Mouse (Mus musculus) limb, embryonic 10.5 days (tissue): ENCODE data around the gene Leo1. TPM values are rescaled to one million over a fixed set of nuclear protein-coding genes. Genes with fewer than 3 reads are reported as not detected.

Experiments
- DNase-seq: peaks from one replicate; pipeline ENCODE4 v3.0.0-alpha.2; 2017; ENCODE audit warnings: low spot score
- H3K27ac ChIP-seq: fragments of 300-500 bp; sonication (generic); 2 replicates; pipeline ENCODE4 v1.5.1; 2016; ENCODE audit warnings: mild to moderate bottlenecking
- H3K27me3 ChIP-seq: fragments of 300-500 bp; sonication (generic); 2 replicates; pipeline ENCODE4 v1.6.1; 2016; ENCODE audit warnings: low read depth, mild to moderate bottlenecking; ENCODE audit not compliant: poor library complexity, severe bottlenecking
- H3K36me3 ChIP-seq: fragments of 300-500 bp; sonication (generic); 2 replicates; pipeline ENCODE4 v1.6.1; 2016; ENCODE audit warnings: mild to moderate bottlenecking, moderate library complexity
- H3K4me1 ChIP-seq: fragments of 300-500 bp; sonication (generic); 2 replicates; pipeline ENCODE4 v1.6.1; 2016
- H3K4me3 ChIP-seq: fragments of 300-500 bp; sonication (generic); 2 replicates; pipeline ENCODE4 v1.5.1; 2016; ENCODE audit warnings: mild to moderate bottlenecking, moderate library complexity
- H3K9me3 ChIP-seq: fragments of 300-500 bp; sonication (generic); replicated peaks from 2 replicates; pipeline ENCODE4 v1.6.1; 2016; ENCODE audit warnings: mild to moderate bottlenecking
- WGBS: fragments of 180-500 bp; shearing (Covaris S2); methylation state at CpG from one replicate; pipeline ENCODE4 v1.1.7; 2016; 5-methylcytosine and 5-hydroxymethylcytosine counted together
- polyA plus RNA-seq: library from polyadenylated mRNA; unstranded; fragments of >200 nt; fragmentation: Nextera tagmentation; extraction: Ambion mirVana; gene quantifications from 2 replicates; pipeline ENCODE4 v1.2.1, GENCODE M21; 2016

The Leo1 gene
- polyA plus RNA-seq, result 49.4 and 58.3 TPM in 2 replicates

- H3K4me1 ChIP-seq, result peaks cover 21% of the 10 kb centered on the region
- H3K9me3 ChIP-seq, result no peaks in the 10 kb centered on the region
- WGBS, result under 1% methylated on average over 44 of the region's 45 CpGs
- H3K4me3 ChIP-seq, result peak within 1 kb of the TSS; percentile 90
- H3K36me3 ChIP-seq, result peaks cover 18% of the 10 kb centered on the region
- H3K27ac ChIP-seq, result peak within 1 kb of the TSS; percentile 96
- H3K27me3 ChIP-seq, result no peaks in the 10 kb centered on the region
- DNase-seq, result peak; percentile 88
Measured at GRCm38 (mm10) chr9:75440796-75441666, at the start of gene Leo1. Leo1 (plus strand) TSS chr9:75441524.

GRCm38 (mm10) chr9:75393251-75393650 is 48.1 kb upstream of the Leo1 start:
- no peaks in the 10 kb centered on the region for H3K9me3 ChIP-seq
- H3K4me1 ChIP-seq, result no peaks in the 10 kb centered on the region
- WGBS, result 86% methylated on average over 12 of the region's 12 CpGs
- no peak overlapping the region for H3K4me3 ChIP-seq
- peaks cover 100% of the 10 kb centered on the region for H3K36me3 ChIP-seq
- no peak for DNase-seq
- no peaks in the 10 kb centered on the region for H3K27me3 ChIP-seq
- H3K27ac ChIP-seq, result no peak overlapping the region

- Histone ChIP-seq H3K4me3 (no peak overlapping the region), H3K27ac (no peak overlapping the region), H3K4me1 (no peaks in the 10 kb centered on the region), H3K36me3 (peaks cover 82% of the 10 kb centered on the region), H3K27me3 (no peaks in the 10 kb centered on the region), H3K9me3 (no peaks in the 10 kb centered on the region)
- no peak for DNase-seq
- 94% methylated on average over 6 of the region's 6 CpGs for WGBS
Measured at GRCm38 (mm10) chr9:75395971-75396370, 45.4 kb upstream of the Leo1 start.

GRCm38 (mm10) chr9:75399069-75399468 is 42.3 kb upstream of the Leo1 start:
- Histone ChIP-seq H3K36me3 (peaks cover 51% of the 10 kb centered on the region), H3K4me3 (no peak overlapping the region), H3K27ac (no peak overlapping the region), H3K27me3 (no peaks in the 10 kb centered on the region), H3K4me1 (peaks cover 15% of the 10 kb centered on the region), H3K9me3 (no peaks in the 10 kb centered on the region)
- no peak for DNase-seq
- 93% methylated on average over 4 of the region's 4 CpGs for WGBS

- 91% methylated on average over 5 of the region's 5 CpGs for WGBS
- H3K9me3 ChIP-seq, result no peaks in the 10 kb centered on the region
- no peaks in the 10 kb centered on the region for H3K27me3 ChIP-seq
Measured at GRCm38 (mm10) chr9:75400639-75401038, 40.7 kb upstream of the Leo1 start.

GRCm38 (mm10) chr9:75401593-75402504 is 39.5 kb upstream of the Leo1 start:
- DNase-seq, result no peak
- 80% methylated on average over 20 of the region's 20 CpGs for WGBS
- Histone ChIP-seq H3K36me3 (peaks cover 23% of the 10 kb centered on the region), H3K4me1 (peaks cover 25% of the 10 kb centered on the region), H3K27me3 (no peaks in the 10 kb centered on the region), H3K9me3 (no peaks in the 10 kb centered on the region), H3K27ac (no peak overlapping the region), H3K4me3 (no peak overlapping the region)

More at GRCm38 (mm10) chr9:75400639-75401038, 40.7 kb upstream of the Leo1 start:
- Histone ChIP-seq H3K27ac (no peak overlapping the region), H3K4me1 (peaks cover 22% of the 10 kb centered on the region), H3K4me3 (no peak overlapping the region), H3K36me3 (peaks cover 35% of the 10 kb centered on the region)
- no peak for DNase-seq

- no peak overlapping the region for H3K27ac ChIP-seq
- H3K4me3 ChIP-seq, result no peak overlapping the region
- H3K27me3 ChIP-seq, result no peaks in the 10 kb centered on the region
- peaks cover 40% of the 10 kb centered on the region for H3K4me1 ChIP-seq
- H3K9me3 ChIP-seq, result no peaks in the 10 kb centered on the region
- peaks cover 6% of the 10 kb centered on the region for H3K36me3 ChIP-seq
- DNase-seq, result no peak
- WGBS, result 88% methylated on average over 3 of the region's 3 CpGs
Measured at GRCm38 (mm10) chr9:75403520-75403919, 37.8 kb upstream of the Leo1 start.

- no peaks in the 10 kb centered on the region for H3K36me3 ChIP-seq
- whole genome bisulfite sequencing, result 97% methylated on average over 2 of the region's 2 CpGs
- H3K4me1 ChIP-seq, result peaks cover 55% of the 10 kb centered on the region
- H3K27ac ChIP-seq, result no peak overlapping the region
- H3K4me3 ChIP-seq, result no peak overlapping the region
- DNase-seq, result no peak
- H3K27me3 ChIP-seq, result no peaks in the 10 kb centered on the region
- H3K9me3 ChIP-seq, result no peaks in the 10 kb centered on the region
Measured at GRCm38 (mm10) chr9:75406121-75406520, 35.2 kb upstream of the Leo1 start.

GRCm38 (mm10) chr9:75407803-75408202 is 33.5 kb upstream of the Leo1 start:
- no peaks in the 10 kb centered on the region for H3K9me3 ChIP-seq
- 19% methylated on average over 10 of the region's 10 CpGs for WGBS
- peak overlapping the region; percentile 95 for H3K4me3 ChIP-seq
- H3K4me1 ChIP-seq, result peaks cover 45% of the 10 kb centered on the region
- DNase-seq, result no peak
- H3K36me3 ChIP-seq, result no peaks in the 10 kb centered on the region
- no peaks in the 10 kb centered on the region for H3K27me3 ChIP-seq
- H3K27ac ChIP-seq, result no peak overlapping the region

- peaks cover 46% of the 10 kb centered on the region for H3K4me1 ChIP-seq
- WGBS, result 7% methylated on average over 11 of the region's 11 CpGs
- DNase-seq, result no peak
- H3K36me3 ChIP-seq, result no peaks in the 10 kb centered on the region
- peak overlapping the region; percentile 95 for H3K4me3 ChIP-seq
- H3K27me3 ChIP-seq, result no peaks in the 10 kb centered on the region
- H3K9me3 ChIP-seq, result no peaks in the 10 kb centered on the region
- peak overlapping the region; percentile 99 for H3K27ac ChIP-seq
Measured at GRCm38 (mm10) chr9:75408204-75408826, 33.0 kb upstream of the Leo1 start.

- peak overlapping the region; percentile 95 for H3K4me3 ChIP-seq
- no peaks in the 10 kb centered on the region for H3K27me3 ChIP-seq
- H3K36me3 ChIP-seq, result no peaks in the 10 kb centered on the region
- H3K27ac ChIP-seq, result peak overlapping the region; percentile 99
- peaks cover 55% of the 10 kb centered on the region for H3K4me1 ChIP-seq
- H3K9me3 ChIP-seq, result no peaks in the 10 kb centered on the region
- DNase-seq, result peak; percentile 79
- WGBS, result under 1% methylated on average over 90 of the region's 90 CpGs
Measured at GRCm38 (mm10) chr9:75409031-75409851, 32.1 kb upstream of the Leo1 start.

- Histone ChIP-seq H3K4me1 (peaks cover 55% of the 10 kb centered on the region), H3K4me3 (peak within 1 kb of the TSS; percentile 95), H3K9me3 (no peaks in the 10 kb centered on the region), H3K36me3 (no peaks in the 10 kb centered on the region), H3K27ac (peak within 1 kb of the TSS; percentile 99), H3K27me3 (no peaks in the 10 kb centered on the region)
- under 1% methylated on average over 58 of the region's 58 CpGs for WGBS
- peak; percentile 99 for DNase-seq
Measured at GRCm38 (mm10) chr9:75409852-75410378, 31.4 kb upstream of the Leo1 start, which contains the start of gene Mapk6. Mapk6 (minus strand) TSS chr9:75410005.
